Mouse (Mus musculus): ENCODE measurements at regions not wholly inside any gene's neighbourhood (a gene's known extent, or its start where the extent isn't known, plus 50 kb on each side); places are given as distances from the start of the nearest gene placed in this dataset.

- DNase-seq (ENCODE audit: low spot score): no peak
Measured at GRCm38 (mm10) chr13:101427426-101428221, 340.4 kb downstream of the Pik3r1 start.

DNA sequence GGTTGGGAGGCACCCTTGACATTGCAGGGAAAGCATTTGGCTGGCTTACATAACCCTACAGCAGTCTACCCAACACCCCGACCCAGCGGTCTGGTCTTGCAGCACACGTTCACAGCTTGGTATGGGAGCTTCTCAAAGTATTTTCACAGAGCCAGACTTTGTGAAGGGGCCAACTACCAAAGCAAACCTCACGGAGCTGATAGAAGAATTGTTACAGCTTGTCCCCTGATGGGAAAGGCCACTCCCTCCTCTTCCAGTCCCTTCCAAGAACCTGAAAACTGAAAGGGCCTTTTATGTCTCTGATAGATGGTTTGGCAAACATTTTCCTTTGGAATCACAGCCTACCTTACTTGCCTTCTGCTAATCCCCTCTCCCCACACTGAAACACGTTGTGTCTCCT lies 341.6 kb downstream of the Pik3r1 start:
- no peak for DNase-seq (ENCODE audit: low spot score)

GRCm38 (mm10) chr13:101422082-101422481 lies 345.9 kb downstream of the Pik3r1 start:
- no peak for DNase-seq (ENCODE audit: low spot score)

DNA sequence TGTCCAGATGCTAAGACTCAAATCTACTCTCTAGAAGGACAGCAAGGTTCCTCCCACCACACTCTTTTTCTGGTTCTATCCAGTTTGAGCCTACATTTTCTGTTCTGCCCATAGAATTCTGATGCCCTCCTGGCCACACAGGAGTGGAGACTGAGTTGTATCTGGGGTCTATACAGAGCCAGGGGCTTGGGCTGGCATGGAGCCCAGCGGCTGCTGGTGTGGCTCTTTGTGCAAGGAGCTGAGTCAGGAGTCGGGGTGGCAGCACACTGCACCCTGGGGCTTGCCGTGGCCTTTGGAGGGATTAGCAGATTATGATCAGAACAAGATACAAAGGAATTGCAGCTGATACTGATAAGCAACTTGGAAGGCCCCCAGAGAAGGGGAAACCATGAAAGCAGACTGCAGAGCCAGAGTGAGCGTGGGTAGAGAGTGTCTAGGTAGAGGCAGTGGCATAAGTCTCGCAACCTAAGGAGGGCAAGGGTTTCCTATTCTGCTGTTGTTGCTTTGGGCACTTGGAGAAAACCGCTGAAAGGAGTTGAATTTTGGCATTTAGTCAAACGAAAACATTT lies 348.5 kb downstream of the Pik3r1 start:
- no peak for DNase-seq (ENCODE audit: low spot score)

DNA sequence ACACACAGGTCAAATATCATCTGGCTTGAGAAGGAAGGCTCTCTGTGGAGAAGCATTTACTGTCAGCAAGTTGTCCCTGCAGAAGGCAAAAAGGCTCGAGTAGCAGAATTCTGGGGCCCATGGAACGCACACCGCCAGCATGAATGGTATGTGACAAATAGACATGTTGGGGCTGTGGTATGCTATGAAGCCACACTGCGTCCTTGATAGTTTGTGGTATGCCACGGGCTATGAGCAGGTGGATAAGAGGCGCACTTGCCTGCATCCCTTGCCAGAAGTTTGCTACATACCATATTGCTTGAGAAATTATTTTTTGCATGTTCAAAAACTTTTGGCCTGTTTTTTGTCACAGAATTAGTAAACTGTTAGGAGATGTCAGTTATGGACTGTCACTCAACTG lies 349.7 kb downstream of the Pik3r1 start:
- no peak for DNase-seq (ENCODE audit: low spot score)

DNA sequence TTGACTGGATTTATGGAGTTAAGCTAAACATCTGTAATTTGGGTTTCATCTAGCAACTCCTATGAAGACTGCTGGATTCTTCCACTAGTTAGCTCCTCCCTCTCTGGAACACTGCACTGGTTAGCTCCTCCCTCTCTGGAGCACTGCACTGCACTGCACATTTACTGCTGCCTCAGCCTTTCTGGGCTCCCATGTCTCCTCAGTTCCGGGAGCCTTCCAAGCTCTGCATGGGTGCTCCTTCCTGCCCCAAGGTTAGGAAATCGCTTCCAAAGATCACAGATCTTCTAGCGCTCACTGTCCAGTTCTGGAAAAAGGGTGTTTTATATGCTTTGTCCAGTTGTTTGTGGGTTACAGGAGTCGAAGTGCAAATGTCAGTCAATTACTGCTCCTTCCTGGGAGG lies 359.1 kb downstream of the Pik3r1 start:
- DNase-seq (ENCODE audit: low spot score): no peak

DNA sequence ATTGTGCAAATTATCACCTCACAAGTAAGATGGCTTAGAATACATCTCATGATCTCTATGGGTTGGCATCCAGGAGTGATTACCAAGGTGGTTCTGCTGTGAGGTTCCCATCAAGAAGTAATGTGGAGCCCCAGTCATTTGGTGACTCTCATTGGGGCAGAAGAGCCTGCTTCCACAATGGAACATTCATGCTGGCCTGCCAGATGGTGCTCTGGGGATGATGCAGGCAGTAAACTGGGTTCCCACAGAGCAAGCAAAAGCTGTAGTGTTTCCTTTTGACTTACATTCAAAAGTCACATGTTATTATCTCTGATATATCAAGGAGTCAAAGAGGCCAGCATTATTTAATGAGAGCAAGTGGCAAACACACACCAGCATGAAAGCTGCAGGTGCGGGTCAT lies 360.4 kb downstream of the Pik3r1 start:
- no peak for DNase-seq (ENCODE audit: low spot score)

DNA sequence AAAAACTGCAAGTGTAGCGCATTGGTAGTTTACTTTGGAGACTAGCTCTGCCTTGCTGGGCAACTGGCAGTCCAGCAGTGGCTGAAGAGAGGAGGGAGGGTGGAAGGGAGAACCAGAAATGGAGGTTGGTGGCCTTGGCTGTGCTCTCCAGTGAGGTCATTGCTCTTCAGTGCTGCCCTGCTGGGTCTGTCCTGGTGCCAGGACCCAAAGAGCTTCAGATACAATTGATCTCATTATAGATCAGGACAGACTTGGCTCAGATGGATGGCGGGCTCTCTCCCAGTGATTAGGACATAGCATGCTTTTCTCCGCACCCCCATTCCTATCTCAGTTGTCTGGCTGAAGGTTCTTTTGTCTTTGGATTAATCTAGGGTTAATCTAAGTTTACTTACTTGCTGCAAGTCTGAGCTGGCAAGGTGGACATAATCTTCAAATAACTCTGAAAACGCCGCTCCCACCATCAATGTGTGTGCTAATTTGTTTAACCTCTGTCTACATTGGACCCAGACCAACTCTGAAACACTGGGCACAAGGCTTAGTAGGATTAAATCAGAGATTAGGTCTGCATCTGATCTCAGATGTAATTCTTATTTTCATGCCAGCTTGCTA lies 394.3 kb downstream of the Pik3r1 start:
- no peak for DNase-seq (ENCODE audit: low spot score)

DNA sequence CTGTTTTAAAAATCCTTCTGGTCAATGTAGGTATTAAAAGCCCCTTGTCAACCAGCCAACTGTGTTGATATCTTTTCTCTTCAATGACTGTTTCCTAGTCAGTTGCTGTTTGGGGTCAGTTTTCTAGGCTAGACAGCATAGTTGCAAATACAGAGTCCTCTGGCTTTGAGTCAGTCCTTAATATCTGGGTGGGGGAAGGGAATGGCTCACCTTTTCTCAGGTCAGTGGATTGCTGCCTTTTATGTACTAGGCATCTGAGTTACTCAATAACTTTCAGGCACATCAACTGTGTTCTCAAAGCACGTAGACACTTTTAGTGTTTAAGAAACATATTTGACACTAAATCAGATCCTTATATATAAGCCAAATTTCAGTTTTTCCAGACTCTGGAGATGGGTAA lies 396.1 kb downstream of the Pik3r1 start:
- no peak for DNase-seq (ENCODE audit: low spot score)

- no peak for DNase-seq (ENCODE audit: low spot score)
Measured at GRCm38 (mm10) chr13:101368170-101368569, 399.8 kb downstream of the Pik3r1 start.

GRCm38 (mm10) chr13:101355363-101355762 lies 412.7 kb downstream of the Pik3r1 start:
- no peak for DNase-seq (ENCODE audit: low spot score)

GRCm38 (mm10) chr13:101351123-101351522 lies 416.9 kb downstream of the Pik3r1 start:
- DNase-seq (ENCODE audit: low spot score): no peak

- no peak for DNase-seq (ENCODE audit: low spot score)
Measured at GRCm38 (mm10) chr13:101349354-101349753, 418.7 kb downstream of the Pik3r1 start.

DNA sequence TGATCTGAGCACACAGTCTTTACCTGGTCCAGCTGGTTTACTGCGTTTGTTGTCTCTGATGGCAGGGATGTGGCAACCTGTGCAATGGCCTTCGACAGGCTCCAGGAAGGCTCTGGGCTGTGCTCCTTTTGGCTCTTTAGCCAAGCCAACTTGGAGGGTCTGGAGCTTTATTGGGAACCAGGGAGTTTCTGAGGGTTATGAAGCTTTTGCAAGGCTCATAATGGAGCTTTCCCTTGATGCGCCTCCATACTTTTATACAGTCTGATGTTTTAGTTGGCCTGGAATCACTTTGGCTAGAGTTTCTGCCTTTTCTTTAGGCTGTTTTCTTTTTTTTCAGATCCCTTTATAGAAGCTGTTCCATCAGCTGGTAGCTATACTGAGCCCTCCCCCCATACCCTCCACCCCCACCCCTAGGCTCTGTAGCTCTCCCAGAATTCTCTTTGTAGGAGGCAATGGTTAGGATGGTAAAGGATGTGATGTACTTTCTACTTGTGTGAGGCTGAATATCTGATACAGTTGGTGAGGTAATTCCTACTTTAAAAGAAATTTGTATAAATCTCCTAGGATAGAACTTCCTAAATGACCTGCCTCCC lies 429.6 kb downstream of the Pik3r1 start:
- DNase-seq (ENCODE audit: low spot score): no peak

DNA sequence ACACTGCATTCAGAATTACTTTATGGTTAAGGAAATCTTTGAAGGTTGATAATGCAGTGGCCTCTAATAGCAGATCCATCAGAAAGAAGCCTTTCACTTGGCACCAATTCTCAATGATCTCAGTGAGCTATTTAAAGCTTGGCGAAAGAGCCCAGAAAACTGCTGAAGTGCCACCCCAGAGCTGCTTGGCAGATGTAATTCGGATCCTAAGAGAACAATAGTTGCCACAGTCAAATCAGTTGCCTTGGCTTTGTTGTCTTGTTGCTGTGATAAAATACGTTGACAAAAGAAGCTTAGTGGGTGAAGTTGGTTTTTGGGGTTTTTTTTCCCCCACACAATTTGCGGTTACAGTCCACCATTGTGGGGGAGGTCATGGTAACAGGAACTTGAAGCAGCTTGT lies 449.4 kb downstream of the Pik3r1 start:
- DNase-seq (ENCODE audit: low spot score): no peak

DNA sequence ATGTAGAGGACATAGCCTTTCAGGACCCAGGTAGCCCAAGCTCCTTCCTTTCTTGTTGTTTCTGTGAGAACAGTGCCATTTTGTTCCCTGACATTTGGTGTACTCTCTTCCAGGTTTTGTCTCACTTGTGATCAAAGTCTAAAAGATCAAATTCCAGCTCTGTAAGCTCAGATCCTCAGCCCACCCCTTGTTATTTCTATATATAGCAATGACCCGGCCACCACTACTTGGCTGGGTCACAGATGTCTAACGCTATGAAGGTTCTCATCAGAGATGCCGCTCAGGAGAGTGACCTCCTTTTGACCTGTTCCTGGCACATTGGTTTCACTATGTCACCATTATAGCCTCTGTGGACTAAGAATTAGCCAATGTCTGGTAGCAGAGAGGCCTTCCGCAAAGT lies 451.7 kb downstream of the Pik3r1 start:
- no peak for DNase-seq (ENCODE audit: low spot score)

- no peak for DNase-seq (ENCODE audit: low spot score)
Measured at GRCm38 (mm10) chr13:101314040-101314439, 454.0 kb downstream of the Pik3r1 start.

GRCm38 (mm10) chr13:101311634-101312314 lies 456.2 kb downstream of the Pik3r1 start:
- no peak for DNase-seq (ENCODE audit: low spot score)

DNA sequence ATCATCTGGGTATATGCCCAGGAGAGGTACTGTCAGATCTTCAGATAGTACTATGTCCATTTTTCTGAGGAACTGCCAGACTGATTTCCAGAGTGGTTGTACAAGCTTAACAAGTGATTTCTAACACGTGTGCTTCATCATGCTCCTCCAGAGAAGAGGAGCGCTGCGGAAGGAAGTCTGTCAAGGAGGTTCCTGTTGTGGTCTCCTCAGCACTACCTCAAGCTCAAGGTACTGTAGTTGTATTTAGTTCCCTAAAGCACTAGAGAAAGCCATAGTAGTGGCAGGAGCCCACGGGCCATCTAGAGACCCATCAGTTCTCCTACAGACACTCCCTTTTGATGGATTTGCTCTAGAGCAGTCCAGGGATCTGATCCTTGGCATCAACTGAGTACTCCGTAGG lies 459.3 kb downstream of the Pik3r1 start:
- DNase-seq (ENCODE audit: low spot score): no peak

- no peak for DNase-seq (ENCODE audit: low spot score)
Measured at GRCm38 (mm10) chr13:101305695-101306413, 462.2 kb downstream of the Pik3r1 start.

DNA sequence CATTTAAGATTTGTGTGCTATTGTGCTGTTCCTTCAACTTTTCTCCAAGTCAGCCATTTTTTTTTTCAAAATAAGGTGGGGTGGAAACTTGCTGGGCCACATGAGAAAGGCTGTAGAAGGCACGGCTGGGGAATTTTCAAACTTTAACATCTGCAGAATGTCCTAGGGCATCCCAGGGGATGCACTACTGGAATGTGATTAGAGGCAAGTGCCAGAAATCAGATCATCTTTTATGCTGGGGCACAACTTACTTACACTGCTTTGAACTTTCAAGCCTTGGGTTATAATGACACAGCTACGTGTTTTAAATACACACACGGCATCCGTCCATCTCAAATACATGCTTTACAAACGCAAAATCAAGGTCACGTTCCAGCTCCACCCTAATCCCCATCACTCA lies 463.0 kb downstream of the Pik3r1 start:
- no peak for DNase-seq (ENCODE audit: low spot score)

- DNase-seq (ENCODE audit: low spot score): no peak
Measured at GRCm38 (mm10) chr13:101301361-101301760, 466.7 kb downstream of the Pik3r1 start.
